Mouse (Mus musculus): Measurements from ENCODE around the gene Pigq.

The Pigq gene

GRCm38 (mm10) chr17:25916931-25917647 is 27.6 kb downstream of the Pigq start:
- POLR2A ChIA-PET = interaction anchor here in 2 of 4 experiments (0.6 to 1.3 kb wide), 5 partner anchors 17 to 352 kb away, joined by 3 to 4 read pairs (median 3); no protein-coding TSS in a partner anchor

GRCm38 (mm10) chr17:25914295-25914694 is 30.4 kb downstream of the Pigq start:
- ChIA-PET POLR2A (interaction anchor here in 2 of 4 experiments (0.9 to 1.2 kb wide), 3 partner anchors 11 to 29 kb away, joined by 3 read pairs; no protein-coding TSS in a partner anchor), CTCF (no interaction called here)

More at GRCm38 (mm10) chr17:25916931-25917647, 27.6 kb downstream of the Pigq start:
- CTCF ChIA-PET = interaction anchor here in 2 of 4 experiments (0.8 to 1.3 kb wide), 2 partner anchors 23 kb away, joined by 3 read pairs; no protein-coding TSS in a partner anchor

DNA sequence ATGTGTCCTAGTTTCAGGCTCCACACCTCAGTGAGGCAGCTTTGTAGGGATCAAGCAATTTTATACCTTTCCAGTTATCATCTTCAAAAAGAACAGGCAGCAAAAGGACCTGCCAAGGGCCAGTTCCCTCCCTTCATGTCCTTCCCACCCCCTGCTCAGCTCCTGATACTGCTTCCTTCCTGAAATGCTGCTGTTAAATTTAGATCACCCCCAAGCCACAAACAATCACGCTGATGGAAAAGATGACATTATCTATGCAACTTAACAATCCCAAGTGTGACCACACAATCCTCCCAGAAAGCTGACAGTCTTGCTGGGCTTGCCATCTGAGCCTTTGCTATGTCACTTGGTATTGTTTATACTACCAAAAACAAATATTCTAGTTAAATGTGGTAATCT is 30.9 kb downstream of the Pigq start:
- ChIA-PET CTCF (no interaction called here), POLR2A (interaction anchor here in 1 of 4 experiments (1.4 kb wide), 1 partner anchor 20 kb away, joined by 3 read pairs; no protein-coding TSS in a partner anchor)

DNA sequence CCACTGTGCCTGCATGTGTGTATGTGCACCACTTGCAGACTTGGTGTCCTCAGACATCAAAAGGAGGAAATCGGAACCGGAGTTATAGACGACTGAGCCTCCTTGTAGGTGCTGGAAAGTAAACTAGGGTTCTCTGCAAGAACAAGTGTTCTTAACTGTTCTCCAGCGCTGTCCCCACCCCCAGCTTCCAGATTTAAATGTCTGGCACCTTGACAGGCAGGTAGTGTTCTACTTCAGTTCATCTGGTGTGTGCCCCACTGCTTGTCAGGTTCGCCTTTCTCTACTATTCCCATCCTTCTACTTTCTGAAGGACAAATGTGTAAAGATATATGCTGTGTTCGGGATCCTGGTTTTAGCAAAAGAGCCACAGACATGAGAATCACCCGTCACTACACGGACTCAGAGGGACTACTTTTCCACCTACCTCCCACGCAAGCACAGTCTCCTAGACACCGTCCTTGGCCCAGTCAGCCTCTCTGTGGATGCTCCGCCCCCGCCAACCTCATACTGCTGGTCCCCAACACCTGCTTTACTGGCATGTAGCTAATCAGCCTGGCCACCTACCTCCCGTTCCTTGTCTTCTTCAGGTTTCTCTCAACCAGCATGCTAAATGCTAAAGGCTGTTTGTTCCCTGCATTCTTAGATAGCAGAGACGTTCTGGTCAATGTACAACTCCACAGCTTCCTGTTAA is 31.4 kb downstream of the Pigq start:
- CTCF ChIA-PET = interaction anchor here in 1 of 4 experiments (0.6 kb wide), 1 partner anchor 96 kb away, joined by 4 read pairs; no protein-coding TSS in a partner anchor
- POLR2A ChIA-PET = interaction anchor here in 1 of 4 experiments (1.4 kb wide), 1 partner anchor 19 kb away, joined by 3 read pairs; no protein-coding TSS in a partner anchor

DNA sequence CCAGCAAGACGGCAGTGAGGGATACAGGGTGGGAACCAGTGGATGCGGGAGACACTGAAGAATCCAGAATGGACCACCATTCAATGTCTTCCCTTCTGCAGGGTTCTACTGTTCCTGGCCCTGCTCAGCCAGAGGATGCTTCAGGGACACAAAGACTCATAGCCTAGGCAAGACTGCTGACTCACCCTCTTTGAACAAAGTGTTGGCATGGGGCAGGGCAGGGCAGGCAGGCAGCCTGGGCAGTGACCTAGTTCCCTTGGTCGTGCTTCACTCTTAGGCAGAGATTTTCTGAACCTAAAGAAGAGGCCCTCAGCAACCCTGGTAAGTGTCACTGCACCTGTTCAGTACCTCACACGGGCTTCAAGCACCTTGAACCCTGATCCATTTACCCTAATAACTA is 32.9 kb downstream of the Pigq start:
- ChIA-PET POLR2A (interaction anchor here in 2 of 4 experiments (0.6 to 1.3 kb wide), 2 partner anchors 8 to 346 kb away, joined by 3 read pairs; no protein-coding TSS in a partner anchor), CTCF (no interaction called here)

GRCm38 (mm10) chr17:25907640-25908039 is 37.1 kb downstream of the Pigq start:
- POLR2A ChIA-PET = interaction anchor here in 1 of 4 experiments (0.8 kb wide), 1 partner anchor 16 kb away, joined by 3 read pairs; no protein-coding TSS in a partner anchor
- CTCF ChIA-PET = interaction anchor here in 2 of 4 experiments (1.6 to 3.1 kb wide), 2 partner anchors 14 kb away, joined by 4 to 13 read pairs; no protein-coding TSS in a partner anchor

GRCm38 (mm10) chr17:25903061-25903460 is 41.7 kb downstream of the Pigq start:
- POLR2A ChIA-PET = interaction anchor here in 3 of 4 experiments (0.6 to 1.5 kb wide), 5 partner anchors 12 to 330 kb away, joined by 3 read pairs; no protein-coding TSS in a partner anchor
- CTCF ChIA-PET = interaction anchor here (0.6 to 1.3 kb wide), 10 partner anchors 9 to 350 kb away, joined by 3 to 5 read pairs (median 3); partner anchors contain the start of gene Luc7l (in 1 of the 4)

GRCm38 (mm10) chr17:25900193-25900592 is 44.5 kb downstream of the Pigq start:
- ChIA-PET CTCF (interaction anchor here (0.6 to 1.1 kb wide), 5 partner anchors 19 to 95 kb away, joined by 3 to 5 read pairs (median 3); partner anchors contain the start of gene Stub1 (in 1 of the 4)), POLR2A (interaction anchor here in 2 of 4 experiments (1.0 to 1.2 kb wide), 2 partner anchors 10 to 16 kb away, joined by 3 read pairs; no protein-coding TSS in a partner anchor)

- POLR2A ChIA-PET = interaction anchor here (0.6 to 4.2 kb wide), 19 partner anchors 9 to 639 kb away, joined by 3 to 24 read pairs (median 4); partner anchors contain the start of genes Fam234a (in 1 of the 4), Luc7l (in 1 of the 4), Mcrip2 (in 1 of the 4) and Mettl26 (in 1 of the 4)
Measured at GRCm38 (mm10) chr17:25895891-25896290, 48.8 kb downstream of the Pigq start.

DNA sequence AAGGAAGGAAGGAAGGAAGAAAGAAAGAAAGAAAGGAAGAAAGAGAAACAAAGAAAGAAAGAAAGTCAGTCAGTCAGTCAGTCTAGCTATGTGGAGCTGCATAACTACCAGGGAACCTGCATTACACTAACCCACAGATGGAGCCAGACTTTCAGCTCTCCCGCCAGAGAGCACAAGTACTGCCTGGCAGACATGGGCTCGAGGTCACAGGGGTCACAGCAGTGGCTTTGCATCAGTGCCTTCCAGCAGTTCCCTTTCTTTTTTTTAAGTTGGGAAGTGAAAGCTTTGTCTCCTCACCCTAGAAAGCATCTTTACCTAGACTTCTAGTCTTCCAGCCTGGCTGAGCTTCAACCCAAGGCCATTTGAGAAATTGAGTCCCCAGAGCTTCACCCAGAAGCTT is 49.3 kb downstream of the Pigq start:
- POLR2A ChIA-PET = interaction anchor here (0.6 to 4.2 kb wide), 17 partner anchors 9 to 639 kb away, joined by 3 to 24 read pairs (median 4); partner anchors contain the start of genes Fam234a (in 1 of the 4), Luc7l (in 1 of the 4), Mcrip2 (in 1 of the 4) and Mettl26 (in 1 of the 4)
- CTCF ChIA-PET = interaction anchor here (0.5 to 4.5 kb wide), 13 partner anchors 12 to 337 kb away, joined by 3 to 54 read pairs (median 8); partner anchors contain the start of genes Wfikkn1 (in 2 of the 4), Decr2 (in 1 of the 4) and Mcrip2 (in 1 of the 4)

More at GRCm38 (mm10) chr17:25895891-25896290, 48.8 kb downstream of the Pigq start:
- CTCF ChIA-PET = interaction anchor here (0.5 to 4.5 kb wide), 16 partner anchors 9 to 337 kb away, joined by 3 to 54 read pairs (median 4); partner anchors contain the start of genes Wfikkn1 (in 2 of the 4), Decr2 (in 1 of the 4) and Mcrip2 (in 1 of the 4)

- CTCF ChIA-PET = interaction anchor here (0.5 to 4.5 kb wide), 64 partner anchors 8 to 1211 kb away, joined by 3 to 54 read pairs (median 4); partner anchors contain the start of genes Decr2 (in 2 of the 4), Mettl26 (in 2 of the 4), Wfikkn1 (in 2 of the 4) and Capn15 (in 1 of the 4)
- POLR2A ChIA-PET = interaction anchor here in 3 of 4 experiments (0.5 to 4.2 kb wide), 23 partner anchors 10 to 624 kb away, joined by 3 to 24 read pairs (median 3); partner anchors contain the start of genes Mcrip2 (in 2 of the 3), Wdr90 (in 1 of the 3) and Wfikkn1 (in 1 of the 3)
Measured at GRCm38 (mm10) chr17:25893975-25894617, 50.6 kb downstream of the Pigq start.

DNA sequence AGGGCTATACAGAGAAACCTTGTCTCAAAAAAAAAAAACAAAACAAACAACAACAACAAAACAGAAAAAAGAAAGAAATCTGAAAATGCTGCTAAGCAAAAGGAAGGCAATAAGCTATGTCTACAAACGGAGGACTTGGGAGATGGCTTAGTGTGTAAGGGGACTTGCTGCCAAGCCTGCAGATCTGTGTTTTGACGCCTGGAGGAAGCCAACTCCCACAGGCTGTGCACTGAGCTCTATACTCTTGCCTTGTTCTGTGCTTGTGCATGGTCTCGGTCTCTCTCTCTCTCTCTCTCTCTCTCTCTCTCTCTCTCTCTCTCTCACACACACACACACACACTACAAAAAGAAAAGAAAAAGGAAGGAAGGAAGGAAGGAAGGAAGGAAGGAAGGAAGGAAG is 55.9 kb downstream of the Pigq start:
- CTCF ChIA-PET = interaction anchor here in 2 of 4 experiments (0.6 to 3.1 kb wide), 2 partner anchors 10 to 56 kb away, joined by 3 to 16 read pairs; partner anchors contain the start of gene Stub1 (in 1 of the 2)
- POLR2A ChIA-PET = interaction anchor here in 3 of 4 experiments (0.6 to 2.5 kb wide), 5 partner anchors 11 to 56 kb away, joined by 3 to 6 read pairs (median 3); partner anchors contain the start of genes Stub1 (in 2 of the 3) and Rhbdl1 (in 1 of the 3)

GRCm38 (mm10) chr17:25887467-25887866 is 57.3 kb downstream of the Pigq start:
- ChIA-PET POLR2A (interaction anchor here in 1 of 4 experiments (1.4 to 1.7 kb wide), 2 partner anchors 9 to 33 kb away, joined by 4 to 5 read pairs; no protein-coding TSS in a partner anchor), CTCF (interaction anchor here in 3 of 4 experiments (0.7 to 9.0 kb wide), 3 partner anchors 8 to 344 kb away, joined by 4 to 54 read pairs (median 4); no protein-coding TSS in a partner anchor)

DNA sequence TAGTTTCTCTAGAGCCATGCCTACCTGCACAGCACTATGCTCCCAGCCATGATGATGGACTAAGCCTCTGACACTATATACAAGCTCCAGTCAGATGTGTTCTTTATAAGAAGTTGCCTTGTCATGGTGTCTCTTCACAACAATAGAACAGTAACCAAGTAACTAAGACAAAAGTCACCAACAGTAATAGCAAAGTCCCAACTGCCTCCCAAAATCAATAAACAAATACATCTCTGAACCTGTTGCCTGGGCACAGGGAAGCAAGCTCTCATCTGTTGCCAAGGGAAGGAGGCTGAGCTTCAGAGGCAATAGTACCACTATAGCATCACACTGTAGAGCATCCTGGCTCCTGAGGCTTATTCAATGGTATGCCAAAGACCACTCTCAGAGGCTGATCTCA is 57.9 kb downstream of the Pigq start:
- ChIA-PET POLR2A (interaction anchor here in 3 of 4 experiments (0.6 to 1.7 kb wide), 9 partner anchors 9 to 1343 kb away, joined by 3 to 8 read pairs (median 4); partner anchors contain the start of genes Capn15 (in 1 of the 3) and Mcrip2 (in 1 of the 3)), CTCF (interaction anchor here (0.5 to 9.0 kb wide), 8 partner anchors 8 to 475 kb away, joined by 3 to 54 read pairs (median 4); no protein-coding TSS in a partner anchor)

DNA sequence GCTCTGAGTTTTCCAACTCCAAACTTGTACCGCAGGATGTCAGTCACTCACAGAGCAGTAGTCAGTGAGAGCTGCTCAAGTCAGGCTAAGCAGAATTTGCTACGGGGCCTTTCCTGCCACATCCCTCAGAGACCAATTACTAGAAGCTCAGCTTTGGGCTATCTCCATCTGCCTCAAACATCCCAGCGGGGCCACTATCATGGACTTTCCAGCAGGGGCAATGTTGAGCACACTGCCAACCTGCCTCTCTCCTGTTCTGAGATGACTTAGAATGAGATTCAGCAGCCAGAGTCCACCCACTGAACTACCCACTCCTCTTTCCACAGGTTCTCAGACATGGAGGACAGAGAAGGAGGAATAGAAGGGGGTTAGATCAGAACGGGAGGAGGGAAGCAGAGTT is 59.1 kb downstream of the Pigq start:
- ChIA-PET CTCF (interaction anchor here (0.6 to 9.0 kb wide), 7 partner anchors 8 to 126 kb away, joined by 3 to 54 read pairs (median 3); no protein-coding TSS in a partner anchor), POLR2A (interaction anchor here in 3 of 4 experiments (0.5 to 1.7 kb wide), 6 partner anchors 11 to 217 kb away, joined by 3 to 5 read pairs (median 4); partner anchors contain the start of genes Capn15 (in 1 of the 3) and Rhot2 (in 1 of the 3))

DNA sequence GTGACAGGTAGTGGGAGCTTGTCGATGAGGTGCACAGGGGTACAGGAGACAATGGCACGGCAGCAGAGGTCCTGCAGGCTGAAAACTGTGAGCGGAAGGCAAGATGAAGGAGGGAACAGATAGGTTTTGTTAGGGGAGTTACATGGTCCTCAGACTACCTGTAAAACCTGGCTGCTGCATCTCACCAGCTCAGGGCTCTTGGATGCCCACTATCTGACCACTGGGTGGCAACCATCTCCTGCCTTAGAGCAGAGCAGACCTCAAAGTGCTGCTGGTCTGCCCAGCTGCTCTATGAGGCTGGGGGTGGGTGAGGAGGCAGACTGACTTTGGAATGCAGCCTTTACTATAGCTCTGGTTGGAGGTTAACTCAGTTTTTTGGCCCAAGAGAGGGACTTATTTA is 60.9 kb downstream of the Pigq start:
- POLR2A ChIA-PET = interaction anchor here (1.0 to 2.0 kb wide), 12 partner anchors 10 to 68 kb away, joined by 3 to 5 read pairs (median 4); partner anchors contain the start of genes Mcrip2 (in 2 of the 4) and Stub1 (in 2 of the 4)
- CTCF ChIA-PET = interaction anchor here in 3 of 4 experiments (0.6 to 9.0 kb wide), 7 partner anchors 8 to 388 kb away, joined by 3 to 54 read pairs (median 4); partner anchors contain the start of gene Mettl26 (in 1 of the 3)
